Mouse (Mus musculus): ENCODE measurements around the gene Col5a1. TPM values are rescaled to one million over a fixed set of nuclear protein-coding genes. Genes with fewer than 3 reads are reported as not detected.

The Col5a1 gene
- 28.4 and 42.3 TPM in 2 replicates for polyA plus RNA-seq (2012; rRNA removed)

GRCm38 (mm10) chr2:27886148-27886551 is at the start of gene Col5a1:
Gene Col5a1 (plus strand): TSS chr2:27886425.

GRCm38 (mm10) chr2:28084768-28085167 is 198.5 kb downstream of the Col5a1 start, which contains the start of gene Fcnb:
Gene Fcnb (minus strand): TSS chr2:28084885.

Other genes starting within 250 kb of the Col5a1 start
- 23.1 and 31.3 TPM in 2 replicates for gene Rxra, start 210.0 kb upstream of the Col5a1 start, polyA plus RNA-seq (2012; rRNA removed)
- 0.45 and 1.3 TPM in 2 replicates for gene Fcnb, start 198.5 kb downstream of the Col5a1 start, polyA plus RNA-seq (2012; rRNA removed)

All from central nervous system, embryonic 11.5 days (tissue).